Mouse (Mus musculus) left cerebral cortex, postnatal 25 days (tissue): ENCODE results near the gene Vstm2l. TPM values are rescaled to one million over a fixed set of nuclear protein-coding genes. Genes with fewer than 3 reads are reported as not detected.
A peak's percentile ranks its signal among the peaks of the same experiment; 100 is the strongest.

ENCODE experiments used
- DNase-seq, 2 experiments: peaks; one replicate each; pipeline ENCODE4 v3.0.0; 2022; ENCODE audit warnings: low spot score in 2 of 2, mixed read lengths in 1 of 2
- intact Hi-C: fragments of 180-260 bp; cut with DNase I; formaldehyde crosslinking; loops from one replicate; pipeline ENCODE4 v1.15.1; 2025
- total RNA-seq, 2 experiments: library from RNA; stranded (reverse); gene quantifications; 2 replicates each; pipeline ENCODE4 v1.2.3; 2021

Vstm2l gene
- total RNA-seq, 2 experiments from 2014 or later: 171 to 175 TPM

- intact Hi-C loops: no loop called here
- DNase-seq: peak in 1 of 2 experiments; percentile 70
Observed at GRCm38 (mm10) chr2:157926927-157927326, 12.5 kb downstream of the Vstm2l start.

GRCm38 (mm10) chr2:157927397-157927796 is 12.9 kb downstream of the Vstm2l start:
- no peak for DNase-seq
- intact Hi-C loops: no loop called here

DNA sequence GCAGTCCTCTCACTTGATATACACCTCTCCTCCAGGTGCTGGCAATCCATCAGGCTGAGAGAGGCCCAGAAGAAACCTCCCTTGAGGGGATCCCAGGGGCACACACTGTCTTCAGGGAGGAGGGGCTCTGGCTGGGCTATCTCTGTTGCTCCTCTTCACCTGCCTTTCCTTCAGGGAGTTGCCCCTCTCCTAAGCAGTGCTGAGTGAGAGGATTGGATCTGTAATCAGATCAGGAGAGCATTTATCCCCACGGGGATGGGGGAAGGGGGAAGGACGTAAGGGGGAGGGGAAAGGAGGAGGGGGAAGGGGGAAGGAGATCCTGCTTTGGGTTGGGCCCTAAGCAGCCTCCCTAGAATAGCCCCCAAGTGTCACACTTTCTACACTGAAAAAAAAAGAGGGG is 13.4 kb downstream of the Vstm2l start:
- intact Hi-C loops: no loop called here
- no peak for DNase-seq

DNA sequence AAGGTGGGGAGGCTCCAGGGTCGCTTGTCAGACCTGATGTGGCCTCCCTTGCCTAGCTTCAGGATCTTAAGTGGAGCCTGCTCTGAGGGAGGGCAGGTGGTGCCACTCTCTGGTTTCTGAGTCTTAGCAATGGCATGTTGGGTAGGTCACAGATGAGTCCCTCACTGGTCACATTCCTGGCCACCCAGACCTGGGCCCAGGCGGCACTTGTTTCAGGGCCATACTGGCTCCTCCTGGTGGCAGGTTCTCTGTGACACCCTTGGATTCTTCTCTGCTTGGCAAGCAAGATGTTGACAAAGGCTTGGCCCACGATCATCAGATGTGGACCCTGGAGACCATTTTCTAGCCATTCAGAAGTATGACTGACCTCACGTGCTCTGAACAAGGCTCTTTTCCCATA is 18.2 kb downstream of the Vstm2l start:
- intact Hi-C loops: no loop called here
- DNase-seq: no peak

DNA sequence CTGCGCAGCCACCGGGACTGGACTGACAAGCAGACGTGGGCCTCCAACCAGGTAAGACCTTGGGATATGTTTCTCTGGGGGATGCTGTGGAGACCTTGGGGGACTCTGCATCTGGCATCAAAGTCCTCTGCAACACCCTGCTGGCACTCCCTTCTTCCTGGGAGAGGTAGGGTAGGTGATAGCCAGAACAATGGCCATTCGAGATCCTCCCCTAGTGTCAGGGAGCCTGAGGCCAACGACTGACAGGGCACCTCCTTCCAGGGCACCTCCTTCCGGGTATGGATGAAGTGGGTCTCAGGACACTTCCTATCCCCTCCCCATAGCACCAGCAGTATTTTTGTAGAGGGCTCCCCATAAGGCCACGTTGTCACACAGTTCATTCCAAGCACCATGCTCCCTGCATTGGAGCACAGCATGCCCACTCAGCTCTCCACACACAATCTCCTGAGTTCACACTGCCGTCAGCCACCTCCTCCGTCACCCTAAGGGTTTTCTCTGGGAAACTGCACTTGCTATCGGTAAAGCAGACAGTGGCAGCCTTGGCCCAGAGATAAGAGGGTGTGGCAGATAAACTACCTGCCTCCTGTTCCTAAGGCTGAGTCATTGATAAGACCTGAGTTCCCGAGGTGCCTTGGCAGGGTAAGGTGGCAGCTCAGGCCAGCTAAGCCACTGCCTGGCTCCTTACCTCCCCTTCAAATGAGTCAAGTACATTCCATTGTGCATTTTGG is 21.2 kb downstream of the Vstm2l start:
- intact Hi-C loops: no loop called here
- no peak for DNase-seq

- no peak for DNase-seq
- intact Hi-C loops: no loop called here
Observed at GRCm38 (mm10) chr2:157936676-157937075, 22.2 kb downstream of the Vstm2l start.

GRCm38 (mm10) chr2:157940586-157941185 is 26.2 kb downstream of the Vstm2l start:
- DNase-seq: no peak
- intact Hi-C loops: no loop called here

DNA sequence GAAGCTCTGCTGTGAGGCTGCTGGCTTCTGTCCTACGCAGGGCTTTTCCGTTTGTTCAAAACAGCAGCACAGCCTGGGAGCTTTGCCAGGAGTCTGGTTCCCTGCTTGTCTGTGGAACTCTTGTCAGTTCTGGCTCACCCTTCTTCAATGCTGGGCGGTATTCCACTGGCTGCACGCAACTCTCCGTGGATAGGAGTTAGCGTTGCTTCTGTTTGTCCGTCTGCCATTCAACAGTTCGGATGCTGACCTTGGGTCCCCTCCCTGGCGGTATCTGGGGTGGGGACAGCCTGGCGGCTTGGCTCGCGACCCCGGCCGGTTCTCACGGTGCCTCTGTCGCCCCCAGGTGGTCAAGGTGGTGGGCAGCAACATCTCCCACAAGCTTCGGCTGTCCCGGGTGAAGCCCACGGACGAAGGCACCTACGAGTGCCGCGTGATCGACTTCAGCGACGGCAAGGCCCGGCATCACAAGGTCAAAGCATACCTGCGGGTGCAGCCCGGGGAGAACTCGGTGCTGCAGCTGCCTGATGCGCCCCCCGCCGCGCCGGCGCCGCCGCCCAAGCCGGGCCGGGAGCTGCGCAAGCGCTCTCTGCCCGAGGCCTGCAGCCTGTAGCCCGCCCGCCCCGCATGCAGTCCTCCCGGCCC is 29.2 kb downstream of the Vstm2l start:
- intact Hi-C loops: loop anchor here (2.0 kb wide), 1 partner anchor 29 kb away; the partner anchor contains the start of gene Vstm2l
- DNase-seq: peak; percentile 86 to 93

DNA sequence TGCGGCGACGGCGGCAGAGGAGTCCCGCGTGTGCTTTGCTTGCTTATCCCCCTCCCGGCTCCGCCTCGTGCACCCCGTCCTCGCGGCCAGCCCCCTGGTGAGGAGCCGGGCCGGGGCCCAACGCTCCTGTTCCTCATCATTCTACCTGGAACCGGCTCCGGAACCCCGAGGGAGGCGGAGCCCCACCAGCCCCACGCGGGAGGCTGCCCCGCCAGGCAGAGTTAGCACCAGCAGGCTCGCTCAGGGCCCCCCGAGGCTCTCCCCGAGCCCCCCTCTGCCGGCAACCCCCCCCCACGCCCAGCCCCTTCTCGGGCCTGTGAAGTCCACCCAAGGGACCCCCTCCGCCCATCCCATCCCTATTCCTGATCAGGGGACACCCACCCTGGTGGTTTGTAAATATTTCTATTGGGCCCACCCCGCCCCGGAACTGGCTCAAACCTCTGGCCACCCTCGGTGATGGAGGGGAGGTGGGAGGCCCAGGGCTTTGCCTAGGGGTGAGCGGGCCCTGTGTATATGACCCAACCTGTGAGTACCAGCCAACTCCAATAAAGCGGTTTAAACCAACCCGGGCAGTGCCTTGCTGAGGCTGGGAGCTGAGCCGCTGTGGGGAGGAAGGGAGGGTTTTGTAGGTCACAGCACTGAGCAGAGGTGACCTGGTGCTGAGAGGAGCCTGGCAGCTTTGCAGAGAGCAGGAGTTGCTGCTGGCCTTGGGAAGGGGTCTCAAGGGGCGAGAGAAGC is 29.9 kb downstream of the Vstm2l start:
- intact Hi-C loops: no loop called here
- DNase-seq: no peak

- peak in 1 of 2 experiments; percentile 28 for DNase-seq
Observed at GRCm38 (mm10) chr2:157953978-157954377, 39.5 kb downstream of the Vstm2l start.

GRCm38 (mm10) chr2:157957707-157958108 is 43.3 kb downstream of the Vstm2l start:
- DNase-seq: no peak

More at GRCm38 (mm10) chr2:157953978-157954377, 39.5 kb downstream of the Vstm2l start:
- intact Hi-C loops: no loop called here

DNA sequence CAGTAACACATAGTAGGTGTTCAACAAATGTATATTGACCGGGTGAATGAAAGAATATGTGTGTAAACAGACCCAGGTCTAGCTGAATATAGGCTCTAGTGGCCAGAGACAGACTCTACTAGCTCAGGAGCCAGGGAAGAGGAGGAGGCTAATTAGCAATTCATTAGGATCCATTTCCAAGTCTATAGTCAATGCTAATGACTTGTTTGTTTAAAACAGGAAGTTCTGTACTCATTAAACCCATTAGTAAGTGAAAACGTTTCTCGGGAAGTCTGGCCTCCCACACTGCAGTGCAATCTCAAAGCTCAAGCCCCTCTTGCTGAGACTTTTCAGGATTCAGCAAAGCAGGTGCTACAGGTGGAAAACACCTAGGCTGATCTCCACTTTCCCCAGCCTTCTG is 53.4 kb downstream of the Vstm2l start:
- intact Hi-C loops: no loop called here
- DNase-seq: no peak

More at GRCm38 (mm10) chr2:157957707-157958108, 43.3 kb downstream of the Vstm2l start:
- intact Hi-C loops: no loop called here

- no peak for DNase-seq
- intact Hi-C loops: no loop called here
Observed at GRCm38 (mm10) chr2:157970124-157970523, 55.7 kb downstream of the Vstm2l start.

GRCm38 (mm10) chr2:157970669-157971068 is 56.2 kb downstream of the Vstm2l start:
- no peak for DNase-seq
- intact Hi-C loops: no loop called here

- intact Hi-C loops: no loop called here
- DNase-seq: no peak
Observed at GRCm38 (mm10) chr2:157974604-157975501, 60.4 kb downstream of the Vstm2l start.

- DNase-seq: no peak
- intact Hi-C loops: no loop called here
Observed at GRCm38 (mm10) chr2:157975595-157975994, 61.1 kb downstream of the Vstm2l start.

DNA sequence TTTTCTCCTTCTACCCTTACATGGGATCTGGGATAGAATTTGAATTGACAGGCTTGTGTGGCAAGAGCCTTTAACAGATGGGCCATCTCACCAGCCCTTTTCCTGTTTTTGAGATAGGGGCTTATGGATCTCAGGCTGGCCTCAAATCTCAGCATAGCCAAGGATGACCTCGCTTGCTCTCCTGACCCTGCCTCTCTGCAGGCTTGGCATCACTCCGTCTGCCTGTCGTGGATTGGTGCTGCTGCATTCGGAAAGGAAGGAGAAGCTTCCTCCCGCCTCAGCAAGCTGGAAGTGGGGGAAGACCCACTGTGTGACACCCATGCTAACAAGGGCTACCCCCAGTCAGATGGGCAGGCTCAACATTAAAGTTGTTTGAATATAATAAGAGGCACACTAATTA is 64.8 kb downstream of the Vstm2l start:
- intact Hi-C loops: no loop called here
- DNase-seq: no peak

- intact Hi-C loops: no loop called here
- DNase-seq: no peak
Observed at GRCm38 (mm10) chr2:157982727-157983126, 68.3 kb downstream of the Vstm2l start.

GRCm38 (mm10) chr2:157983276-157983675 is 68.8 kb downstream of the Vstm2l start:
- DNase-seq: no peak
- intact Hi-C loops: no loop called here
